In the genomic region with DNA sequence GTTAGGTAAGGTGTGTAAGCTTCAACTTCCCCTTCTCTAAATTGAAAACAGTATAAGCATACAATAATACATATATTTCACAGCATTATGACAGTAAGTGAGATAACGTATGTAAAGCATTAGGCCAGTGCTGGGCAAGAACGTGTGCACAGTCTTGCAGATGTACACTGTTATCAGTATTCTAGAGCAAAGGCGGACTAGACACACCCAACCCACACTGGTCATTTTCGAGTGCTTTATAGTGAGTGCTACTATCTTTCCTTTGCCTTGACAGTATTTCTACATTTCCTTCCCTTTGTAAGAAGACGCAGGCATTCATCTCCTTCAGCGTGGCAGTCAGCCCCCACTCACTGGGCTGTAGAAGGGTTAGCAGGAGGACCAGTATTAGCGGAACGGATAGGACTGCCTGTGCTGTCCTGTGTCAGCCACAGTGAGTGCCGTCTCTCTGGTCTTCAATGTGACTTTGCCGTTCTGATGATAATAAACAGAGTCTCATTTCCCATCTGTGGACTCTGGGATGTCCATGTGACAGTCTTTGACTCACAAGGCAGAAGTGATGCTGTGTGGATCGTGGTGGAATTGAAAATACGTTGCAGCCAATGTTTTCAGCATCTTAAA, we compare ENCODE assay signal across 24 mouse cellular contexts. TPM values are rescaled to one million over a fixed set of nuclear protein-coding genes. Genes with fewer than 3 reads are reported as not detected.
DNase-seq lines count a peak whose midpoint lies in the region; ATAC-seq and TF ChIP-seq lines count a peak whose summit lies in the region.
"Had no signal": no experiment of that assay in that cellular context is flagged by ENCODE, and none has a peak within 500 bp of the region (broad histone marks: within the 10 kb centered on the region; RNA-seq: fewer than 3 reads in every experiment).

No protein-coding gene starts in this region.

- no peaks in the 10 kb centered on the region for H3K36me3 ChIP-seq in heart, postnatal 0 days (replicated peaks; ENCODE audit: control insufficient read depth, insufficient read depth, low read length)
- H3K36me3 ChIP-seq in liver, embryonic 12.5 days: no peaks in the 10 kb centered on the region
- H3K36me3 ChIP-seq: embryonic facial prominence, embryonic 13.5 days; forebrain, embryonic 10.5 days; hindbrain, embryonic 13.5 days had no signal

- no peaks in the 10 kb centered on the region for H3K9me3 ChIP-seq in heart, postnatal 0 days (replicated peaks; ENCODE audit: control insufficient read depth, low read length)
- no peaks in the 10 kb centered on the region for H3K9me3 ChIP-seq in liver, embryonic 12.5 days (replicated peaks)
- H3K9me3 ChIP-seq: embryonic facial prominence, embryonic 13.5 days; forebrain, embryonic 10.5 days; hindbrain, embryonic 13.5 days had no signal

- WGBS in heart, postnatal 0 days: 63% methylated on average over 12 of the region's 12 CpGs
- WGBS in liver, embryonic 12.5 days (ENCODE audit: insufficient replicate concordance): 41% methylated on average over 12 of the region's 12 CpGs

- no peak for TF ChIP-seq CTCF in heart, postnatal 0 days (IDR thresholded peaks at IDR 0.05; ENCODE audit: low read depth)

- H3K27me3 ChIP-seq in heart, postnatal 0 days (ENCODE audit: control insufficient read depth, insufficient read depth, low read length): no peaks in the 10 kb centered on the region
- no peaks in the 10 kb centered on the region for H3K27me3 ChIP-seq in liver, embryonic 12.5 days (replicated peaks)
- H3K27me3 ChIP-seq: embryonic facial prominence, embryonic 13.5 days; hindbrain, embryonic 13.5 days had no signal

- no peak overlapping the region for H3K9ac ChIP-seq in heart, postnatal 0 days (replicated peaks; ENCODE audit: low read depth, low read length)
- no peak overlapping the region for H3K9ac ChIP-seq in liver, embryonic 12.5 days
- H3K9ac ChIP-seq: embryonic facial prominence, embryonic 13.5 days; hindbrain, embryonic 13.5 days had no signal

- peaks cover 24% of the 10 kb centered on the region for H3K4me1 ChIP-seq in heart, postnatal 0 days (ENCODE audit: control insufficient read depth, insufficient read depth)
- peaks cover 25% of the 10 kb centered on the region for H3K4me1 ChIP-seq in liver, embryonic 12.5 days

- no peak overlapping the region for H3K4me3 ChIP-seq in heart, postnatal 0 days (ENCODE audit: low read depth, low read length)
- no peak overlapping the region for H3K4me3 ChIP-seq in liver, embryonic 12.5 days
- H3K4me3 ChIP-seq: embryonic facial prominence, embryonic 13.5 days; forebrain, embryonic 10.5 days; hindbrain, embryonic 13.5 days had no signal

- intact Hi-C loops in heart, postnatal 10 days (cut with DNase I): no loop called here

- H3K27ac ChIP-seq in heart, postnatal 0 days (ENCODE audit: low read depth): peak overlapping the region; percentile 92
- 0 out of 2 replicates have a peak overlapping the region, but pooled peaks have one; percentile 8 for H3K27ac ChIP-seq in liver, embryonic 12.5 days
- H3K27ac ChIP-seq: embryonic facial prominence, embryonic 13.5 days; forebrain, embryonic 10.5 days; hindbrain, embryonic 13.5 days had no signal

- no peak for ATAC-seq in heart, postnatal 0 days (ENCODE audit: insufficient read depth, low read depth)
- peak; percentile 20; the same call in 1 of the 2 replicates for ATAC-seq in granulocyte monocyte progenitor cell, adult 5-6 weeks (replicated peaks; ENCODE audit: poor library complexity, severe bottlenecking)
- peak; percentile 80 for ATAC-seq in liver, embryonic 12.5 days
- peak; percentile 81 for ATAC-seq in megakaryocyte progenitor cell, adult 5-6 weeks (replicated peaks; ENCODE audit: poor library complexity)
- ATAC-seq: activated CD4-positive, CD25-positive, alpha-beta regulatory T cell, adult 4 months; midbrain, embryonic 16.5 days; Patski had no signal

- no peak overlapping the region for H3K4me2 ChIP-seq in heart, postnatal 0 days (ENCODE audit: low read depth, low read length)
- H3K4me2 ChIP-seq in liver, embryonic 12.5 days: peak overlapping the region; percentile 34
- H3K4me2 ChIP-seq: embryonic facial prominence, embryonic 13.5 days; hindbrain, embryonic 13.5 days had no signal

- no peak for DNase-seq in heart, postnatal 0 days (ENCODE audit: low spot score)
- no peak for DNase-seq in heart, postnatal 10 days
- no peak for DNase-seq in cerebellum, adult 9-10 months
- DNase-seq in cerebellum, postnatal 14 days: no peak
- no peak for DNase-seq in layer of hippocampus, postnatal 25 days (ENCODE audit: extremely low spot score in 1 of 2, low spot score in 1 of 2)
- DNase-seq: adrenal gland, postnatal 14 days; B cell, adult 2 months; cerebellum, adult 18-20 months; gastrocnemius, postnatal 10 days; kidney, adult 18-20 months; kidney, postnatal 14 days; left cerebral cortex, postnatal 4 days; lung, adult 2 months; right cerebral cortex, adult 18-20 months; thymus, postnatal 25 days had no signal

- TF ChIP-seq EP300 in heart, postnatal 0 days (IDR thresholded peaks at IDR 0.05; ENCODE audit: low read depth): no peak

RNA-seq across cellular contexts. Expression of a gene that starts 18.8 kb away (rescaled TPM):
- 45.8 and 59.5 TPM in 2 replicates for total RNA-seq in heart, postnatal 0 days (2014; rRNA removed; ENCODE audit: low replicate concordance)
- 14.2 and 17.7 TPM in 2 replicates for polyA plus RNA-seq in heart, postnatal 0 days (2015; fragmentation: Nextera tagmentation; extraction: Ambion mirVana)
- 100 to 1,000 TPM; 121 to 149 TPM for total RNA-seq in heart, postnatal 10 days (2021)
- total RNA-seq in granulocyte monocyte progenitor cell, adult 5-6 weeks (2014; fragmentation: Nextera tagmentation): 98.3 and 101 TPM in 2 replicates
- 158 and 172 TPM in 2 replicates for total RNA-seq in granulocyte monocyte progenitor cell, adult 5-6 weeks (2017)
- 9.3 and 10.8 TPM in 2 replicates for polyA plus RNA-seq in liver, embryonic 12.5 days (2016; fragmentation: Nextera tagmentation; extraction: Ambion mirVana)
- 85.9 and 109 TPM in 2 replicates for total RNA-seq in megakaryocyte progenitor cell, adult 5-6 weeks (2015)
- 143 and 168 TPM in 2 replicates for total RNA-seq in megakaryocyte progenitor cell, adult 5-6 weeks (2017)
- 10 to 100 TPM; 62.2 to 68.7 TPM for total RNA-seq in layer of hippocampus, postnatal 25 days (2021)

RNA-seq across cellular contexts. Expression of a gene that starts 23.3 kb away (rescaled TPM):
- 26.1 and 71.6 TPM in 2 replicates for total RNA-seq in heart, postnatal 0 days (2014; rRNA removed; ENCODE audit: low replicate concordance)
- polyA plus RNA-seq in heart, postnatal 0 days (2015; fragmentation: Nextera tagmentation; extraction: Ambion mirVana): 20.1 and 21.6 TPM in 2 replicates
- total RNA-seq in heart, postnatal 10 days (2021): 10 to 100 TPM; 22.0 to 24.0 TPM
- total RNA-seq in granulocyte monocyte progenitor cell, adult 5-6 weeks (2014; fragmentation: Nextera tagmentation): 2.6 and 5.5 TPM in 2 replicates
- 5.5 and 7.1 TPM in 2 replicates for total RNA-seq in granulocyte monocyte progenitor cell, adult 5-6 weeks (2017)
- 17.4 TPM in 2 replicates for polyA plus RNA-seq in liver, embryonic 12.5 days (2016; fragmentation: Nextera tagmentation; extraction: Ambion mirVana)
- total RNA-seq in megakaryocyte progenitor cell, adult 5-6 weeks (2015): 5.3 and 7.7 TPM in 2 replicates
- 5.6 and 6.0 TPM in 2 replicates for total RNA-seq in megakaryocyte progenitor cell, adult 5-6 weeks (2017)
- total RNA-seq in layer of hippocampus, postnatal 25 days (2021): 10 to 100 TPM; 22.7 to 23.5 TPM
